Mouse (Mus musculus) adrenal gland, adult 2 months (tissue): ENCODE measurements around the gene Ssty2. TPM values are rescaled to one million over a fixed set of nuclear protein-coding genes. Genes with fewer than 3 reads are reported as not detected.
"Not testable (repeated sequence)": the region's sequence is repeated elsewhere in the genome, so short reads cannot be mapped to it uniquely, and the experiment has no call there.

Experiments
- DNase-seq: peaks from one replicate; pipeline ENCODE4 v3.0.0; 2021
- long read RNA-seq: library from polyadenylated mRNA; stranded (forward); transcript quantifications from one replicate; pipeline ENCODE4 v2.0.0, GENCODE M21; 2021
- polyA plus RNA-seq: library from polyadenylated mRNA; depleted of rRNA; stranded (reverse); fragments of >200 nt; gene quantifications from 2 replicates; pipeline ENCODE4 v1.2.3, GENCODE M21; 2012; rRNA removed
- total RNA-seq, 2 experiments: library from RNA; stranded (reverse); gene quantifications; 2 replicates each; pipeline ENCODE4 v1.2.3; 2021

The Ssty2 gene
- total RNA-seq (not detected), polyA plus RNA-seq (not detected in 2 replicates)
- long read RNA-seq: 0 reads

GRCm38 (mm10) chrY:67047972-67048371 is at the start of gene Ssty2:
TSS of gene Ssty2 (minus strand) at chrY:67048072.
- not testable (repeated sequence) for DNase-seq
